Mouse (Mus musculus) cerebral cortex, adult 2 months (tissue): Measurements from ENCODE around the gene Nif3l1.

ENCODE experiments used
- WGBS: fragments of 180-500 bp; shearing (Covaris S2); methylation state at CpG from one replicate; pipeline ENCODE4 v1.1.7; 2018; 5-methylcytosine and 5-hydroxymethylcytosine counted together

Gene Nif3l1

GRCm38 (mm10) chr1:58445143-58445722 is at the start of gene Nif3l1, which contains the start of gene Ppil3:
TSS of gene Nif3l1 (plus strand) at chr1:58445151.
TSS of gene Ppil3 (minus strand) at chr1:58445486.
- WGBS: under 1% methylated on average over 33 of the region's 33 CpGs

GRCm38 (mm10) chr1:58395341-58395740 is 49.6 kb upstream of the Nif3l1 start:
- 90% methylated on average over 3 of the region's 3 CpGs for WGBS

- 100% methylated on average over 1 of the region's 1 CpGs for WGBS
Observed at GRCm38 (mm10) chr1:58396179-58396578, 48.8 kb upstream of the Nif3l1 start.

- 73% methylated on average over 6 of the region's 6 CpGs for WGBS
Observed at GRCm38 (mm10) chr1:58397731-58398130, 47.2 kb upstream of the Nif3l1 start.

GRCm38 (mm10) chr1:58401396-58401795 is 43.6 kb upstream of the Nif3l1 start:
- 86% methylated on average over 6 of the region's 6 CpGs for WGBS

- WGBS: 94% methylated on average over 5 of the region's 5 CpGs
Observed at GRCm38 (mm10) chr1:58403745-58404144, 41.2 kb upstream of the Nif3l1 start.

- 97% methylated on average over 7 of the region's 7 CpGs for WGBS
Observed at GRCm38 (mm10) chr1:58407321-58407720, 37.6 kb upstream of the Nif3l1 start.

GRCm38 (mm10) chr1:58408141-58408540 is 36.8 kb upstream of the Nif3l1 start:
- 85% methylated on average over 6 of the region's 6 CpGs for WGBS

- WGBS: 67% methylated on average over 5 of the region's 5 CpGs
Observed at GRCm38 (mm10) chr1:58409553-58410197, 35.3 kb upstream of the Nif3l1 start.

- 67% methylated on average over 3 of the region's 3 CpGs for WGBS
Observed at GRCm38 (mm10) chr1:58410198-58410588, 34.8 kb upstream of the Nif3l1 start.

- WGBS: 79% methylated on average over 7 of the region's 7 CpGs
Observed at GRCm38 (mm10) chr1:58410776-58411175, 34.2 kb upstream of the Nif3l1 start.

GRCm38 (mm10) chr1:58415442-58415841 is 29.5 kb upstream of the Nif3l1 start:
- 15% methylated on average over 1 of the region's 1 CpGs for WGBS

- WGBS: 39% methylated on average over 2 of the region's 2 CpGs
Observed at GRCm38 (mm10) chr1:58416048-58416447, 28.9 kb upstream of the Nif3l1 start.

- WGBS: 21% methylated on average over 10 of the region's 10 CpGs
Observed at GRCm38 (mm10) chr1:58420032-58420431, 24.9 kb upstream of the Nif3l1 start.

GRCm38 (mm10) chr1:58420961-58421360 is 24.0 kb upstream of the Nif3l1 start:
- WGBS: 10% methylated on average over 7 of the region's 7 CpGs

- WGBS: under 1% methylated on average over 13 of the region's 13 CpGs
Observed at GRCm38 (mm10) chr1:58422879-58423278, 22.1 kb upstream of the Nif3l1 start.

GRCm38 (mm10) chr1:58423371-58424248 is 21.3 kb upstream of the Nif3l1 start, which contains the start of gene Clk1:
TSS of gene Clk1 (minus strand) at chr1:58424066.
- under 1% methylated on average over 79 of the region's 79 CpGs for WGBS

GRCm38 (mm10) chr1:58424551-58424950 is 20.4 kb upstream of the Nif3l1 start:
- WGBS: 87% methylated on average over 3 of the region's 3 CpGs

- WGBS: 9% methylated on average over 10 of the region's 10 CpGs
Observed at GRCm38 (mm10) chr1:58444691-58445090, 260 bp upstream of the Nif3l1 start.

- WGBS: 2% methylated on average over 11 of the region's 11 CpGs
Observed at GRCm38 (mm10) chr1:58445861-58446260, 910 bp downstream of the Nif3l1 start.

- WGBS: 96% methylated on average over 7 of the region's 7 CpGs
Observed at GRCm38 (mm10) chr1:58447766-58448165, 2.8 kb downstream of the Nif3l1 start.

- 86% methylated on average over 7 of the region's 7 CpGs for WGBS
Observed at GRCm38 (mm10) chr1:58448396-58448795, 3.4 kb downstream of the Nif3l1 start.
